Comparison of ENCODE assay signal across 8 mouse cellular contexts in the genomic region with DNA sequence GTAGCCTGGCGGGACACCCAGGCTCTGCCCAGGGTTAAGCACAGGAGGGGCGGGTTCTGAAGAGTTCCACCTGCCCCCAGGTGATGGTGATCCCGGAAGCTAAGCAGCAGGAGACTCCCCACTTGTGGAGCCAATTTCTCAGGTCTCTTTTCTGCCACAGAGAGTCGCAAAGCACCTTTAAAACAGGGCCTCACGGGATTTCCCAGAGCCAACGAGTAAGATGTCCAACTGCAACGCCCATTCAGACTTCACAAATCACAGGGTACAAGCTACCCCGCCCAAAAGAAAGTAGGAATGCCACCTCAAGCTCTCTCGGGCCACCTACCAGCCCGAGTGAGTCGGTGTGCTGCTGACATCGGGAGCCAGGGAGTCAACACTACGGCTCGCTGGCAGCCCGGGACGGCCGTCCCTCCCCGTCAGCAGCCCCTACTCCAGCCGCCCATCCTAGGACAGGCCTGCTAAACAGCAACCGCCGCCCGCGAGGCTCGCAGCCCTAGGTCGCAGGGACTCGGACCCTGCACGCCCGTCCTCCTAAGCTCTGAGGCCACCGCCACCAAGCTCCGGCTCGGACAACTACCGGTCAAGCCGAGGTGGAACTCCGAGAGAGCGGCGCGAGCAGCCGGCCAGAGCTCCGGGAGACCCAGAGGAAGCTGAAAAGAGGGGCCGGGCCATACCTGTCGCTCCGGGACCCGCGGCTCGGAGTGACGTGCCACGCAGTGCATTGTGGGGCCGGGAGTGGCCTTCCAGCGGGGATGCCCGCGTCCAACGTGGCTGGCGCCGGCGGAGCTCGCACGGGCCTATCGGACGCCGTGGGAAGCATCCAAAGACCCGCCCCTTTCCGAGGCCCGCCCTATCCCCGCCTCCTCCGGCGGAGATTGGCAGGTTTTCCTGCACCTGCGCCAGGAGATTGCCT. TPM values are rescaled to one million over a fixed set of nuclear protein-coding genes. Genes with fewer than 3 reads are reported as not detected.
DNase-seq lines count a peak whose midpoint lies in the region; ATAC-seq lines count a peak whose summit lies in the region.

A gene (minus strand): TSS at position 769 of the 913 bp plus-strand sequence.

- H3K4me3 ChIP-seq in hindbrain, embryonic 12.5 days, result peak within 1 kb of the TSS; percentile 86

- H3K36me3 ChIP-seq in hindbrain, embryonic 12.5 days, result no peaks in the 10 kb centered on the region

- H3K27me3 ChIP-seq in hindbrain, embryonic 12.5 days, result no peaks in the 10 kb centered on the region

- peak within 1 kb of the TSS; percentile 82 for H3K27ac ChIP-seq in hindbrain, embryonic 12.5 days

- H3K4me2 ChIP-seq in hindbrain, embryonic 12.5 days (replicated peaks), result peak within 1 kb of the TSS; percentile 75

- peaks cover 6% of the 10 kb centered on the region for H3K4me1 ChIP-seq in hindbrain, embryonic 12.5 days

- under 1% methylated on average over 67 of the region's 67 CpGs for WGBS in hindbrain, embryonic 12.5 days

- peak within 1 kb of the TSS; percentile 85 for H3K9ac ChIP-seq in hindbrain, embryonic 12.5 days

- no peaks in the 10 kb centered on the region for H3K9me3 ChIP-seq in hindbrain, embryonic 12.5 days (replicated peaks)

- peak; percentile 95 for DNase-seq in NIH3T3 (ENCODE audit: low read depth)
- peak; percentile 99 for DNase-seq in cerebellum, postnatal 10 days
- DNase-seq in frontal cortex, postnatal 10 days (ENCODE audit: low spot score in 2 of 2), result peak; percentile 86 to 94
- peak; percentile 89 to 95 for DNase-seq in layer of hippocampus, postnatal 14 days (ENCODE audit: low spot score in 2 of 2)
- DNase-seq in lung, postnatal 14 days, result peak; percentile 93
- peak; percentile 94 for DNase-seq in retina, adult 2 months (ENCODE audit: low read depth, low spot score)
- DNase-seq in thymus, postnatal 36 days, result peak; percentile 92 to 95

- ATAC-seq in hindbrain, embryonic 12.5 days (ENCODE audit: low FRiP score), result peak; percentile 99

RNA-seq across cellular contexts. Expression of the gene that starts here (rescaled TPM):
- 39.6 and 40.5 TPM in 2 replicates for polyA plus RNA-seq in hindbrain, embryonic 12.5 days (2016; fragmentation: Nextera tagmentation; extraction: Ambion mirVana)
- 10 to 100 TPM; 18.1 to 18.5 TPM for total RNA-seq in layer of hippocampus, postnatal 14 days (2021)

Comparison
In these comparisons a context has a peak if more than half of its experiments do, and no peak if none do; other contexts are left out.
1. Peak in every context shown above with its lines: DNase-seq, ATAC-seq, H3K4me3 ChIP-seq and H3K27ac ChIP-seq.